Mouse (Mus musculus): Measurements from ENCODE around the gene Mslnl.

Gene Mslnl

GRCm38 (mm10) chr17:25744311-25744710, 8.5 kb downstream of the Mslnl start:
- DNase-seq (ENCODE audit: low read depth), result no peak

GRCm38 (mm10) chr17:25748238-25748637, 12.4 kb downstream of the Mslnl start:
- DNase-seq (ENCODE audit: low read depth), result no peak

- no peak for DNase-seq (ENCODE audit: low read depth)
Measured at GRCm38 (mm10) chr17:25749314-25749713, 13.5 kb downstream of the Mslnl start.

GRCm38 (mm10) chr17:25751446-25751845, 15.6 kb downstream of the Mslnl start:
- DNase-seq (ENCODE audit: low read depth), result peak; percentile 26

- no peak for DNase-seq (ENCODE audit: low read depth)
Measured at GRCm38 (mm10) chr17:25754241-25754640, 18.4 kb downstream of the Mslnl start, which contains the start of gene Msln. Gene Msln (minus strand): TSS chr17:25754378.

- no peak for DNase-seq (ENCODE audit: low read depth)
Measured at GRCm38 (mm10) chr17:25755086-25755485, 19.2 kb downstream of the Mslnl start.

- DNase-seq (ENCODE audit: low read depth), result no peak
Measured at GRCm38 (mm10) chr17:25755627-25756377, 20.0 kb downstream of the Mslnl start.

GRCm38 (mm10) chr17:25756378-25757242, 20.8 kb downstream of the Mslnl start:
- no peak for DNase-seq (ENCODE audit: low read depth)

GRCm38 (mm10) chr17:25757691-25758090, 21.8 kb downstream of the Mslnl start:
- no peak for DNase-seq (ENCODE audit: low read depth)

- no peak for DNase-seq (ENCODE audit: low read depth)
Measured at GRCm38 (mm10) chr17:25760148-25760547, 24.3 kb downstream of the Mslnl start.

GRCm38 (mm10) chr17:25761561-25761970, 25.7 kb downstream of the Mslnl start:
- DNase-seq (ENCODE audit: low read depth), result no peak

GRCm38 (mm10) chr17:25762591-25762990, 26.7 kb downstream of the Mslnl start:
- DNase-seq (ENCODE audit: low read depth), result no peak

- DNase-seq (ENCODE audit: low read depth), result no peak
Measured at GRCm38 (mm10) chr17:25765886-25766285, 30.0 kb downstream of the Mslnl start.

- DNase-seq (ENCODE audit: low read depth), result no peak
Measured at GRCm38 (mm10) chr17:25769331-25769730, 33.5 kb downstream of the Mslnl start.

GRCm38 (mm10) chr17:25773549-25774120, 37.8 kb downstream of the Mslnl start, which contains the start of gene Narfl:
Gene Narfl (plus strand): TSS chr17:25773776.
- DNase-seq (ENCODE audit: low read depth), result peak; percentile 98

- DNase-seq (ENCODE audit: low read depth), result peak; percentile 34
Measured at GRCm38 (mm10) chr17:25775318-25776062, 39.6 kb downstream of the Mslnl start.

- no peak for DNase-seq (ENCODE audit: low read depth)
Measured at GRCm38 (mm10) chr17:25777948-25778347, 42.1 kb downstream of the Mslnl start.

GRCm38 (mm10) chr17:25781339-25781738, 45.5 kb downstream of the Mslnl start:
- no peak for DNase-seq (ENCODE audit: low read depth)

GRCm38 (mm10) chr17:25783086-25783485, 47.2 kb downstream of the Mslnl start:
- no peak for DNase-seq (ENCODE audit: low read depth)

- peak; percentile 54 for DNase-seq (ENCODE audit: low read depth)
Measured at GRCm38 (mm10) chr17:25783861-25784574, 48.2 kb downstream of the Mslnl start.

GRCm38 (mm10) chr17:25785281-25785745, 49.5 kb downstream of the Mslnl start, which contains the start of gene Haghl:
Gene Haghl (minus strand): TSS chr17:25785673.
- DNase-seq (ENCODE audit: low read depth), result peak; percentile 97
